Mouse (Mus musculus) gastrocnemius, postnatal 25 days (tissue): ENCODE data around the gene Ttc9c. TPM values are rescaled to one million over a fixed set of nuclear protein-coding genes. Genes with fewer than 3 reads are reported as not detected.
A peak's percentile ranks its signal among the peaks of the same experiment; 100 is the strongest.

Experiments used
- DNase-seq: peaks from one replicate; pipeline ENCODE4 v3.0.0; 2022
- total RNA-seq, 2 experiments: library from RNA; stranded (reverse); gene quantifications; 1 replicate in 1 of 2; 2 replicates in 1 of 2; pipeline ENCODE4 v1.2.3; 2021

The Ttc9c gene
- total RNA-seq, 2 experiments from 2014 or later = 10.9 to 13.1 TPM

GRCm38 (mm10) chr19:8774086-8774835 is 44.9 kb downstream of the Ttc9c start, which contains the start of gene Tmem179b:
Gene Tmem179b (minus strand): TSS chr19:8774467.
- DNase-seq = peak; percentile 91

GRCm38 (mm10) chr19:8773409-8773808 is 45.7 kb downstream of the Ttc9c start:
- no peak for DNase-seq

- no peak for DNase-seq
Measured at GRCm38 (mm10) chr19:8772996-8773395, 46.1 kb downstream of the Ttc9c start.

GRCm38 (mm10) chr19:8770567-8771270 is 48.4 kb downstream of the Ttc9c start, which contains the start of gene Tmem223:
Gene Tmem223 (plus strand): TSS chr19:8770996.
- peak; percentile 77 for DNase-seq

GRCm38 (mm10) chr19:8765562-8765961 is 53.6 kb downstream of the Ttc9c start:
- no peak for DNase-seq

- no peak for DNase-seq
Measured at GRCm38 (mm10) chr19:8763276-8763675, 55.9 kb downstream of the Ttc9c start.

- no peak for DNase-seq
Measured at GRCm38 (mm10) chr19:8760757-8761156, 58.4 kb downstream of the Ttc9c start.

Other genes starting within 250 kb of the Ttc9c start
- not detected for gene Slc22a8, start 228.1 kb downstream of the Ttc9c start, total RNA-seq
- gene Slc22a6, start 201.3 kb downstream of the Ttc9c start, total RNA-seq = not detected
- gene Chrm1, start 155.5 kb downstream of the Ttc9c start, total RNA-seq = not detected
- 10 to 100 TPM; 26.7 to 34.6 TPM for gene Slc3a2, start 96.0 kb downstream of the Ttc9c start, total RNA-seq
- gene Wdr74, start 83.5 kb downstream of the Ttc9c start, total RNA-seq = 10 to 100 TPM; 16.9 to 18.2 TPM
- gene 1700092M07Rik, start 78.6 kb downstream of the Ttc9c start, total RNA-seq = not detected
- 10 to 100 TPM; 20.9 to 21.6 TPM for gene Stx5a, start 77.9 kb downstream of the Ttc9c start, total RNA-seq
- 10 to 100 TPM; 32.4 to 33.8 TPM for gene Nxf1, start 62.3 kb downstream of the Ttc9c start, total RNA-seq
- 10 to 100 TPM; 82.8 to 87.5 TPM for gene Tmem223, start 48.3 kb downstream of the Ttc9c start, total RNA-seq
- gene Tmem179b, start 44.9 kb downstream of the Ttc9c start, total RNA-seq = 1 to 10 TPM; 8.3 to 9.8 TPM
- 1 to 10 TPM; 4.8 to 5.8 TPM for gene Taf6l, start 32.9 kb downstream of the Ttc9c start, total RNA-seq
- gene Polr2g, start 20.8 kb downstream of the Ttc9c start, total RNA-seq = 10 to 100 TPM; 29.3 to 34.7 TPM
- gene Zbtb3, start 16.8 kb downstream of the Ttc9c start, total RNA-seq = under 1 TPM; 0.43 to 0.56 TPM
- 10 to 100 TPM; 34.7 to 38.6 TPM for gene Hnrnpul2, start 677 bp upstream of the Ttc9c start, total RNA-seq
- not detected for gene AC129217.1, start 10.4 kb upstream of the Ttc9c start, total RNA-seq
- gene Bscl2, start 18.1 kb upstream of the Ttc9c start, total RNA-seq = 10 to 100 TPM; 15.7 to 20.8 TPM
- not detected for gene Gng3, start 19.9 kb upstream of the Ttc9c start, total RNA-seq
- 10 to 100 TPM in 1 of 2 experiments, 1 to 10 TPM in 1; 6.8 to 10.9 TPM for gene Lrrn4cl, start 31.4 kb upstream of the Ttc9c start, total RNA-seq
- gene Ubxn1, start 52.2 kb upstream of the Ttc9c start, total RNA-seq = 100 to 1,000 TPM; 190 to 208 TPM
- 10 to 100 TPM; 50.8 to 57.0 TPM for gene Uqcc3, start 61.6 kb upstream of the Ttc9c start, total RNA-seq
- 10 to 100 TPM in 1 of 2 experiments, 1 to 10 TPM in 1; 4.8 to 10.3 TPM for gene Lbhd1, start 64.4 kb upstream of the Ttc9c start, total RNA-seq
- gene Gm49403, start 64.6 kb upstream of the Ttc9c start, total RNA-seq = not detected
- gene 1810009A15Rik, start 69.5 kb upstream of the Ttc9c start, total RNA-seq = 10 to 100 TPM; 13.1 to 18.0 TPM
- gene Gm49416, start 69.6 kb upstream of the Ttc9c start, total RNA-seq = not detected
- 1 to 10 TPM; 8.3 to 9.4 TPM for gene Ints5, start 73.7 kb upstream of the Ttc9c start, total RNA-seq
- gene Ganab, start 78.7 kb upstream of the Ttc9c start, total RNA-seq = 10 to 100 TPM; 23.1 to 25.9 TPM
- 10 to 100 TPM; 27.2 to 28.3 TPM for gene B3gat3, start 101.0 kb upstream of the Ttc9c start, total RNA-seq
- gene Rom1, start 110.0 kb upstream of the Ttc9c start, total RNA-seq = 10 to 100 TPM in 1 of 2 experiments, 1 to 10 TPM in 1; 6.7 to 18.4 TPM
- gene Eml3, start 110.2 kb upstream of the Ttc9c start, total RNA-seq = 1 to 10 TPM; 6.0 to 7.2 TPM
- 10 to 100 TPM; 19.5 to 21.9 TPM for gene Mta2, start 122.5 kb upstream of the Ttc9c start, total RNA-seq
- 1 to 10 TPM; 5.7 to 7.2 TPM for gene Tut1, start 134.5 kb upstream of the Ttc9c start, total RNA-seq
- gene Eef1g, start 147.7 kb upstream of the Ttc9c start, total RNA-seq = 100 to 1,000 TPM; 464 to 492 TPM
- 100 to 1,000 TPM; 183 to 204 TPM for gene Ahnak, start 170.0 kb upstream of the Ttc9c start, total RNA-seq